ENCODE assay signal across 22 mouse cellular contexts in genomic region chr1:89667387-89667786, GRCm38 (mm10).
DNase-seq lines count a peak whose midpoint lies in the region; ATAC-seq and TF ChIP-seq lines count a peak whose summit lies in the region.
"Had no signal": no experiment of that assay in that cellular context is flagged by ENCODE, and none has a peak within 500 bp of the region (broad histone marks: within the 10 kb centered on the region; RNA-seq: fewer than 3 reads in every experiment).

No protein-coding gene starts in this region.

- no peak for DNase-seq in heart, adult 2 months
- no peak for DNase-seq in heart, embryonic 10.5 days (ENCODE audit: low spot score)
- no peak for DNase-seq in layer of hippocampus, adult 2 months (ENCODE audit: low spot score in 2 of 2)
- DNase-seq in layer of hippocampus, postnatal 25 days (ENCODE audit: extremely low spot score in 1 of 2, low spot score in 1 of 2), result no peak
- DNase-seq in midbrain, postnatal 0 days (ENCODE audit: low spot score), result peak; percentile 64
- DNase-seq in stomach, postnatal 0 days (ENCODE audit: low spot score), result no peak
- no peak for DNase-seq in frontal cortex, postnatal 14 days (ENCODE audit: low spot score in 2 of 2)
- DNase-seq: adrenal gland, postnatal 25 days; cerebellum, adult 11-12 months; heart, adult 11 months; layer of hippocampus, postnatal 36 days; lung, adult 2 months; thymus, adult 2 months had no signal

- H3K4me1 ChIP-seq in heart, adult 2 months (ENCODE audit: control insufficient read depth, insufficient read depth, low read length), result no peaks in the 10 kb centered on the region
- peaks cover 18% of the 10 kb centered on the region; the same call in 1 of the 2 replicates for H3K4me1 ChIP-seq in heart, embryonic 10.5 days
- H3K4me1 ChIP-seq in midbrain, postnatal 0 days (ENCODE audit: insufficient read depth, low read length), result no peaks in the 10 kb centered on the region
- peaks cover 12% of the 10 kb centered on the region for H3K4me1 ChIP-seq in midbrain, embryonic 16.5 days (ENCODE audit: control insufficient read depth, insufficient read depth, low read length)
- H3K4me1 ChIP-seq in stomach, postnatal 0 days (replicated peaks; ENCODE audit: control insufficient read depth, insufficient read depth), result no peaks in the 10 kb centered on the region
- H3K4me1 ChIP-seq: heart, embryonic 15.5 days; limb, embryonic 15.5 days; stomach, embryonic 15.5 days had no signal

- H3K4me3 ChIP-seq in heart, adult 2 months, result no peak overlapping the region
- no peak overlapping the region for H3K4me3 ChIP-seq in heart, embryonic 10.5 days
- H3K4me3 ChIP-seq in layer of hippocampus, adult 2 months, result no peak overlapping the region
- no peak overlapping the region for H3K4me3 ChIP-seq in midbrain, postnatal 0 days (ENCODE audit: low read depth, low read length)
- H3K4me3 ChIP-seq in midbrain, embryonic 16.5 days (ENCODE audit: low read depth, low read length), result no peak overlapping the region
- H3K4me3 ChIP-seq in stomach, postnatal 0 days (ENCODE audit: low read depth, low read length), result no peak overlapping the region
- H3K4me3 ChIP-seq: embryonic facial prominence, embryonic 12.5 days; erythroblast, embryonic 14.5 days; heart, embryonic 15.5 days; limb, embryonic 15.5 days; midbrain, embryonic 13.5 days; stomach, embryonic 15.5 days had no signal

- WGBS in heart, adult 2 months, result 80% methylated on average over 7 of the region's 7 CpGs
- 82% methylated on average over 7 of the region's 7 CpGs for WGBS in heart, embryonic 10.5 days
- whole genome bisulfite sequencing in midbrain, postnatal 0 days, result 88% methylated on average over 7 of the region's 7 CpGs
- 91% methylated on average over 7 of the region's 7 CpGs for WGBS in midbrain, embryonic 16.5 days
- 82% methylated on average over 7 of the region's 7 CpGs for WGBS in stomach, postnatal 0 days

- H3K79me2 ChIP-seq in heart, adult 2 months (replicated peaks; ENCODE audit: control insufficient read depth, insufficient read depth, low read length), result no peaks in the 10 kb centered on the region

- no peaks in the 10 kb centered on the region for H3K9me3 ChIP-seq in heart, embryonic 10.5 days
- H3K9me3 ChIP-seq in midbrain, postnatal 0 days (ENCODE audit: low read length), result no peaks in the 10 kb centered on the region
- H3K9me3 ChIP-seq in midbrain, embryonic 16.5 days (replicated peaks; ENCODE audit: control insufficient read depth, low read length, poor library complexity, severe bottlenecking), result no peaks in the 10 kb centered on the region
- no peaks in the 10 kb centered on the region for H3K9me3 ChIP-seq in stomach, postnatal 0 days (ENCODE audit: control insufficient read depth, low read length)
- H3K9me3 ChIP-seq: embryonic facial prominence, embryonic 12.5 days; heart, embryonic 15.5 days; limb, embryonic 15.5 days; midbrain, embryonic 13.5 days; stomach, embryonic 15.5 days had no signal

- TF ChIP-seq CTCF in heart, adult 2 months (IDR thresholded peaks at IDR 0.05), result peak; percentile 56
- peak; percentile 75 for TF ChIP-seq CTCF in layer of hippocampus, adult 2 months (conservative IDR thresholded peaks at IDR 0.05)
- TF ChIP-seq CTCF in midbrain, postnatal 0 days (IDR thresholded peaks at IDR 0.05), result peak; percentile 68
- peak; percentile 55 for TF ChIP-seq CTCF in stomach, postnatal 0 days (IDR thresholded peaks at IDR 0.05; ENCODE audit: low read depth)

- no peak overlapping the region for H3K27ac ChIP-seq in heart, adult 2 months
- H3K27ac ChIP-seq in heart, embryonic 10.5 days, result no peak overlapping the region
- no peak overlapping the region for H3K27ac ChIP-seq in layer of hippocampus, adult 2 months
- no peak overlapping the region for H3K27ac ChIP-seq in midbrain, postnatal 0 days (ENCODE audit: low read depth, low read length)
- no peak overlapping the region for H3K27ac ChIP-seq in midbrain, embryonic 16.5 days (ENCODE audit: low read length)
- no peak overlapping the region for H3K27ac ChIP-seq in stomach, postnatal 0 days (replicated peaks)
- H3K27ac ChIP-seq: embryonic facial prominence, embryonic 12.5 days; heart, embryonic 15.5 days; limb, embryonic 15.5 days; midbrain, embryonic 13.5 days; stomach, embryonic 15.5 days had no signal

- ATAC-seq in midbrain, postnatal 0 days (ENCODE audit: low FRiP score), result no peak
- no peak for ATAC-seq in midbrain, embryonic 16.5 days
- no peak for ATAC-seq in stomach, postnatal 0 days (ENCODE audit: low FRiP score, low TSS enrichment)
- ATAC-seq: CD4-positive, CD25-positive, alpha-beta regulatory T cell, adult 4 months; inflammation-experienced regulatory T-cells, adult 6 months; midbrain, embryonic 13.5 days had no signal

- TF ChIP-seq POLR2A in heart, adult 2 months (IDR thresholded peaks at IDR 0.05; ENCODE audit: insufficient read depth, low read depth, low read length), result no peak

- no peaks in the 10 kb centered on the region for H3K36me3 ChIP-seq in heart, adult 2 months (ENCODE audit: control insufficient read depth, insufficient read depth, low read length)
- peaks cover 39% of the 10 kb centered on the region for H3K36me3 ChIP-seq in heart, embryonic 10.5 days
- H3K36me3 ChIP-seq in midbrain, postnatal 0 days (ENCODE audit: insufficient read depth, low read length), result peaks cover 49% of the 10 kb centered on the region
- peaks cover 17% of the 10 kb centered on the region for H3K36me3 ChIP-seq in midbrain, embryonic 16.5 days (ENCODE audit: control insufficient read depth, insufficient read depth, low read length)
- peaks cover 11% of the 10 kb centered on the region; the same call in 1 of the 2 replicates for H3K36me3 ChIP-seq in stomach, postnatal 0 days (ENCODE audit: control insufficient read depth, insufficient read depth, low read length)

- no peak overlapping the region for H3K4me2 ChIP-seq in midbrain, postnatal 0 days (ENCODE audit: low read depth, low read length, poor library complexity, severe bottlenecking)
- no peak overlapping the region for H3K4me2 ChIP-seq in midbrain, embryonic 16.5 days (ENCODE audit: low read length)
- H3K4me2 ChIP-seq in stomach, postnatal 0 days (replicated peaks; ENCODE audit: low read depth), result no peak overlapping the region
- H3K4me2 ChIP-seq: embryonic facial prominence, embryonic 12.5 days; heart, embryonic 15.5 days; limb, embryonic 15.5 days; midbrain, embryonic 13.5 days; stomach, embryonic 15.5 days had no signal

- TF ChIP-seq EP300 in heart, adult 2 months (IDR thresholded peaks at IDR 0.05; ENCODE audit: insufficient read depth, low read depth, low read length), result no peak
- TF ChIP-seq EP300 in stomach, postnatal 0 days (optimal IDR thresholded peaks at IDR 0.05), result no peak

- no peak overlapping the region for H3K9ac ChIP-seq in heart, adult 2 months (ENCODE audit: low read depth, low read length)
- H3K9ac ChIP-seq in midbrain, postnatal 0 days (replicated peaks; ENCODE audit: low read length, poor library complexity, severe bottlenecking), result no peak overlapping the region
- H3K9ac ChIP-seq in midbrain, embryonic 16.5 days (ENCODE audit: low read depth, low read length), result no peak overlapping the region
- H3K9ac ChIP-seq in stomach, postnatal 0 days (ENCODE audit: low read length), result no peak overlapping the region
- H3K9ac ChIP-seq: embryonic facial prominence, embryonic 12.5 days; heart, embryonic 15.5 days; limb, embryonic 15.5 days; midbrain, embryonic 13.5 days; stomach, embryonic 15.5 days had no signal

- H3K27me3 ChIP-seq in heart, adult 2 months (ENCODE audit: control insufficient read depth, insufficient read depth, low read length), result no peaks in the 10 kb centered on the region
- no peaks in the 10 kb centered on the region for H3K27me3 ChIP-seq in heart, embryonic 10.5 days (ENCODE audit: insufficient read depth, poor library complexity, severe bottlenecking)
- H3K27me3 ChIP-seq in midbrain, postnatal 0 days (ENCODE audit: insufficient read depth, low read length), result no peaks in the 10 kb centered on the region
- H3K27me3 ChIP-seq in midbrain, embryonic 16.5 days (ENCODE audit: control insufficient read depth, insufficient read depth, low read depth, low read length), result no peaks in the 10 kb centered on the region
- H3K27me3 ChIP-seq in stomach, postnatal 0 days (ENCODE audit: control insufficient read depth, insufficient read depth, low read length), result no peaks in the 10 kb centered on the region
- H3K27me3 ChIP-seq: embryonic facial prominence, embryonic 12.5 days; heart, embryonic 15.5 days; limb, embryonic 15.5 days; stomach, embryonic 15.5 days had no signal

- intact Hi-C loops in heart, adult 2 months (cut with DNase I), result loop anchor here (5.0 kb wide), 1 partner anchor 275 kb away; no protein-coding TSS in a partner anchor
